Mouse (Mus musculus) cerebellum, adult 11-12 months (tissue): Measurements from ENCODE around the gene Thrap3.
"Not testable (repeated sequence)": the region's sequence is repeated elsewhere in the genome, so short reads cannot be mapped to it uniquely, and the experiment has no call there.

Source experiments
- DNase-seq: peaks from one replicate; pipeline ENCODE4 v3.0.0; 2022

Thrap3 gene

DNA sequence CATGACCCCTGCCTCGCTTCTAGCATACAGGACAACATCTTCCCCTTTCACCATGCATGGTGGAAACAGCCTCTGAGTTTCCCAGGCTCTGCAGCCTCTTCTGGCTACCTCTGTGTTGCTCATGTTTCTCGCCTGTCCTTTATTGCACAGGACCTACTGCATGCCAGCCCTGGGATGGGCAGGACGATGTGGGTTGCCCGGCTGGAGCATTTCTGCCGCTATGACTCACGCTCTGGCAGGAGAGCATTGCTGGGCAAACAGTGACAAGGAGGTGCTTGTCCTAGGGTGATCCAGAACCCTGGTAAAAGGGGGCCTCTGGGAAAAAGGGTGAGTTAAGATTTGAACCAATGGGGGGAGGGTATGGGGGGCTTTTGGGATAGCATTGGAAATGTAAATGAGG, 15.2 kb upstream of the Thrap3 start:
- no peak for DNase-seq

DNA sequence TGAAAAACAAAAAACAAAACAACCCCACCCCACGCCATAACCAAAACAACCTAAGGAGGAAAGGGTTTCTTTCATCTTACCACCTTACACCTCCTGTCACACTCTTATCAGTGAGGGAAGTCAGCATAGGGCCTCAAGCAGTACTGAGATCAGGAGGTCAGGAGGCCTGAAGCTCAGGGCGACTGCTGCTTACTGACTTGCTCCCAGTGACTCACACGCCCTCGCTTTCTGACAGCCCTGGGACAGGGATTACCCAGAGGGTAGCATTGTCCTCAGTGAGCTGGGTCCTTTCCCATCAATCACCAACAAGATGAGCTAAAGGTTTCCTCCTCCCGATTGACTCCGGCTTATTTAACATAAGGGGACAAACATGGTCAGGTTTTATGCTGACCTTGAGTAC, 4.5 kb upstream of the Thrap3 start:
- DNase-seq = no peak

DNA sequence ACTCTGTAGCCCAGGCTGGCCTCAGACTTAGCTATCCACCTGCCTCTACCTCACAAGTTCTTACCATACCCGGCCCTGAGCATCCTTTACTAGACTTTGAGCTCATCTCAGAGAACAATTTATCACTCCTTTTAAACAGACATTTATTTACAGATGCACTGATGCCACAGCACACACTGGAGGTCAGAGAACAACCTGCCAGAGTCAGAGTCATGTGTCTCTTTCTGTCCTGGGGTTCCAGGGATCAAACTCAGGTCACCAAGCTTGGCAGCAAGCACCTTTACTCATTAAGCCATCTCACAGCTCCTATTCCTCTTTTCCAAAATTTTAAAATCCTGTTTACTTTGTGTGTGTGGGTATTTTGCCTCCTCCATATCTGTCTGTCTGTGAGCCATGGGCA, 2.8 kb upstream of the Thrap3 start:
- DNase-seq = no peak

DNA sequence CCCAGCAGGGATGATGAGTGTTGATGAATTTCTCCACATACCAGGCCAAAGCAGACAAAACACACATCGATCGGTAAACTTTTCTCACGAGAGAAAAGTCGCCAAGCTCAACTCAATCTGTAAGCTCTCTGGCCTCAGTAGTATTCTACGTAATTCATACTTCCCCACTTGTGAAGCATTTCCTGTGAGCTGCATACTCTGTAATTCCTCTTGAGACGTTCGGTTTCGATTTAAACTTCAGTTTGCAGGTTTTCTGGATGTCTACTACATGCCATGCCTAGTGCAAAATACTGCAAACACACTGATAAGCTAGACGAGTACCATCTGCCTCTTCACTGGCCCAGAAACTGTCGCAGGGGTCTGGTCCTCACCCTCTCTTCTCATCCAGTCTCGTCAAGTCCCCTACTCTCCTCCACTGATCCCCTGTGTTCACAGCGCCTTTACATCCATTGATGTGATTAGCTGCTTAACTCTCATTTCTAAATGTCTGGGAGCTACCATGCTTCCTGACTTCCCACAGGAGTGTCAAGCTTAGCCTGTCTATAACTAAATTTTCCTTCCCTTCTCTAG, 2.2 kb upstream of the Thrap3 start:
- no peak for DNase-seq

DNA sequence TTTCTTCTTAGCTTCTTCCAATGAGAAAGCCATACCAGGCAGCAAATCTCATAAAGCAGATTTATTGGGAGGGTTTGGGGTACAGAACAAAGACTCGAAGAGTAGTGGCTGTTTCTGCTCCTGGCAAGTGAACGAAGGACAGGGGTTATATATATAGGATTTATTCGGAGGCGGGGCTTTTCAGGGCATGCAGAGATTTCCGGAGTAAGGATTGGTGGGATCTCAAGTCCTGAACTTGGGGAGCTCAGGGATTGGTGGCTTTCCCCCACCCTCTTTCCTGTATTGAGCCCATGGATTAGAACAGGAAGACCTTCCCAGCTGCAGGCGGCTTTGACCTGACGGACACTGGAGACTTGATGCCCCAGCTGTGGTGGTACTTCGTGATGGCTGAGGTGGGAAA, 1.5 kb upstream of the Thrap3 start:
- DNase-seq = peak; percentile 44

DNA sequence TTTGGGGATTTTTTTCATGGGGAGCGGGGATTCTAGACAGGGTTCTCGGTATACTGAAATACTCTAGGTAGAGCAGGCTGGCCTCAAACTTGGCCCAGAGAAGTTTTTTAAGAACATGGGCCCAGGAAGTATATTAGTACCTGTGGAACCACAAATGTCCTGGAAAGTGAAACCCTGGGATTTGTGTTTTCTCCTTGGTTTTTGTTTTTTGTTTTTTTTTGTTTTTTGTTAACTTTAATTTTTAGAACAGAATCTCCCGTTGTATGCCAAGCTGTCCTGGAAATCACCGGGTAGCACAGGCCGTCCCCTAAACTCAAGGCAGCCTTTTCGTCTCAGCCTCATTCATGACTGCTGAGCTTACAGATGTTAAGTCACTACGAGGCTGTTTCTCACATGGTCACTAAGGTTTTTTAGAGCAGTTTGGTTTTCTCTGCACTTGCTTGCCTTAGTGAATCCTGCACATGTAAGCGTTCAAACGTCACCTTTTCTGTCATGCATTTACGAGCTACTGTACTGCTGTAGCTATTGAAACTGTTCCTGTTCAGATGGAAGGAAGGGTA, 856 bp upstream of the Thrap3 start:
- DNase-seq = no peak

DNA sequence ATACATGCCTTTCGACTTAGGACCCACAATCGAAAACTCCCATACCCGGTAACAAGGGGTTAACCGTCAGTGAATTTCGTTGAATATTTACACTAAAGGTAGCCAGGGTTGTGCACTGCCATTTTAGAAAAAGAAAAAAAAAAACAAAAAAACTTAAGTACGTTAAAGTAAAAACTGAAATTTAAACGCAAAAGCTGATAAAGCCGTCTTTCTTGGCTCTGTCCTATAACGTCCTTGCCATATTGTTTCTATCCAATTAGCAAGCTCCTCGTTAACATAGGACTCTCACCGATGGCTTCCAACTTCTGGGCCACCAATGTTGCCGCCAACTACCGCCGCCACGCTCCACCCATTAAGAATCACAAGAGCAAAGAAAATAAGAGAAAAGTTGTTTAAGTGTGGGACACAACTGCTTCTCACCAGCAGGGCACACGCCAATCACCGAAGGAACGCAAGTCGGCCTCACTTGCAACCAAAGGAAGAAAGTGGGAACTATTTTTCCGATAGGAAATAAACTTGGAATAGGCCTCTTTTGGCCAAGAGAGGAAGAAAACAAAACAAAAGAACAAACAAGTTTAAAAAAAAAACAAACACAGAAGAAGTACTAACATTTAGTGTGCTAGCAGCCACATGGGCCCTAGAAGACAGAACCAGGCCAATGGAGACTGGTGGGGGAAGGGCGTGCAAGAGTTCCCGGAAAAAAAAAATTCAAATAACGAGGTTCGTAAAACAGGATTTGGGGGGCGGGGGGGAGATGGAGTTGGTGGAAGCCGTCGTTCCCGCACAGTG, 852 bp downstream of the Thrap3 start:
- peak; percentile 55 for DNase-seq

DNA sequence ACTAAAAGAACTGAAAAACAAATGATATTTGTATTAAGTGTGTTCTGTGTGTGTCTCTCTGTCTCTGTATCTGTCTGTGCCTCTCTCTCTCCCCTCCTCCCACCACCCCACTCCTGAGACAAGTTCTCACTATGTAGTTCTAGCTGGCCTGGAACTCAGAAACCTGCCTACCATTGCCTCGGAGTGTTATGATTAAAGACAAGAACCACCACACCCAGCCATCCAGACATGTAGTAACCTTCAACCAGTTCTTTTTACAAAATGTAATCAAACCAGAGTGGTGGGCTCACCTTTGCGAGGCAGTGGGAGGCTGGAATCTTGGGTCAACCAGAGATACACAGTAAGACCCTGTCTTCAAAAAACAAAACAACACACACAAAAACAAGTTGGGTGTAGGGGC, 1.9 kb downstream of the Thrap3 start:
- no peak for DNase-seq

DNA sequence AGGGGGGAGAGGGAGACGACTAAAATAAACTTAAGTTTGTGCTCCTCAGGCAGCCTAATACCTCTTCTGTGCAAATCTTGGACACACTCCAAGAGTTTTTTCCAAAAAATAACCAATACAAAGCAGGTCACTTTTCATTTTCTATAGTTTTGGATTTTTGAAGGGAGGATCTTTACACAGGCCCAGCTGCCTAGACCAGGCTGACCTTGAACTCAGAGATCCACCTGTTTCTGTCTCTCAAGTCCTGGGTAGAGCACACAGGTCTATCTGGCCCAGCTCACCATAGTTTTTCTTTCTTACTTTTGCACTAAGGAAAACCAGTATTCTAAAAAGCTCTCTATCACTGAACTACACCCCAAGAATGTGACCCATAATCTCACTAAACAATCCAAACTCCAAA, 2.5 kb downstream of the Thrap3 start:
- no peak for DNase-seq

DNA sequence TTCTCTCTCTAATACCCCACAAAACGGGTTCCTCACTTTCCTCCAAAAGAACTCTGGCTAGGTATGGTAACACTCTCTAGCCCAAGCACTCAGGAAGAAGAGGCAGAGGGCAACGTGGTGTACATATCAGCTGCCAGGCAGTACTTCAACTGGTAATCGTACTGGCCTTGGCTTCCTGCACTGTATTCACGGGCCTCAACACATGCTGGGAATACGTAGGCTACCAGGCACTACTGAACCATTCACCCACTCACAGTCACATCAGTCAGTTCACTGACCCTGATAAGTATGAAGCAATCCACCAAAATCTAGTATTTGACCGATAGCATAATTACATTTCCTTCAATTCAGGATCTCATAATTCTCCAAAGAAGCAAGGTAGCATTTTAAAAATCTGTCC, 3.0 kb downstream of the Thrap3 start:
- DNase-seq = no peak

DNA sequence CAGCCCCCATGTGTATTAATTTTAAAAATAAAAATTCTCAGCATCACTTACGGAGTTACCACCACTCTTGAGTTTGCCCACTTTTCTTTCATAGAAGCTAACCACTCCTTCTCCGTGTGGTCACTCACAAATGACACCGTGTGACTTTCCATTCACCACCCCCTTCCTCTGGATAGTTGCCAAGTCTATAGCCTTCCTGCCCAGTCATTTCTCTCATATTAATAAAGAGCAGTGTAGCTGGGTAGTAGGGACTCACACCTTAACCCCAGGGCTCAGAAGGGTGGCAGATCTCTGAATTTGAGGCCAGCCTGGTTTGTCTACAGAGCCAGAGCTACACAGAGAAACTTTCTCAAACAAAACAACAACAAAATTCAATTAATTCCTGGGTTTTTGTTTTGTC, 5.1 kb downstream of the Thrap3 start:
- DNase-seq = no peak

DNA sequence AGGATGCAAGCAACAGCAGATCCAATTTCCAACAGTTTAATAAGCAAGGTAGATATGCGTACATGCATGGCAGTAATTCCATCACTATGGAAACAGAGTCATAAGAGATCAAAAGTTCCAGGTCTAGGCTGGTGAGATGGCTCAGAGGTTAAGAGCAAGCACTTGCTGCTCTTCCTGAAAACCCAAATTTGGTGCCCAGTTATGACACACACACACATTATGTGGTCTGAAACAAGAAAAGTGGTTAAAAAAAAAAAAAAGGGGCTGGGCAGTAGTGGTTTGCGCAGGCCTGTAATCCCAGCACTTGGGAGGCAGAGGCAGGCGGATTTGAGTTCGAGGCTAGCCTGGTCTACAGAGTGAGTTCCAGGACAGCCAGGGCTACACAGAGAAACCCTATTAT, 7.6 kb downstream of the Thrap3 start:
- DNase-seq = no peak

DNA sequence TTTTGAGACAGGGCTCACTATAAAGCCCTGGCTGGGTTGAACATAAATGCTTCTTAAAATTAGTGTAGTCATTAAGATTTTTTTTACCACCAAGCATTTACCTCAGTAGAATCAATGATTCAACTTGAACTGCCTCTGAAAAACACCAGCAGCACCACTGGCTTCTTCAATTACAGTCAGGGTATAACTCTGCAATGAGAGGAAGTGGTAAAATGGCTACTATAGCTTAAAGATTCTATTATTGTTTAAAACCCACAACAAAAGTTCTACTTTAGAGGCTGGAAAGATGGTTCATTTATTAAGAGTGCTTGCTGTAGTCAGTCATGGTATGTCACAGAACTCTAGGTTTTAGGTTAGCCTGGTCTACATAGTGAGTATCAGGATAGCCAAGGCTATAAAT, 8.3 kb downstream of the Thrap3 start:
- no peak for DNase-seq

DNA sequence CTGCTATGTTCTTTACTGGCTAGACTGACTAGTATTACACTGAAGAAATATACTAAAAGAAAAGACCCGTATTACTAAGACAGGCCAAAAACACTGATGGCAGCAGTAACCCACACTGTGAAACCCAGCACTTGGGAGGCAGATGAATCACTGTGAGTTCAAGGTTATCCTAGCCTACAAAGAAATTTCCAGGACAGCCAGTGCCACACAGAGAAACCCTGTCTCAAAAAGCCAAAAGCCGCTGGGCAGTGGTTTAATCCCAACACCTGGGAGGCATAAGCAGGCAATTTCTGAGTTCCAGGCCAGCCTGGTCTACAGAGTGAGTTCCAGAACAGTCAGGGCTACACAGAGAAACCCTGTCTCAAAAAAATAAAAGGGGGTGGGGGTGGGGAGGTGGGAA, 11.9 kb downstream of the Thrap3 start:
- no peak for DNase-seq

DNA sequence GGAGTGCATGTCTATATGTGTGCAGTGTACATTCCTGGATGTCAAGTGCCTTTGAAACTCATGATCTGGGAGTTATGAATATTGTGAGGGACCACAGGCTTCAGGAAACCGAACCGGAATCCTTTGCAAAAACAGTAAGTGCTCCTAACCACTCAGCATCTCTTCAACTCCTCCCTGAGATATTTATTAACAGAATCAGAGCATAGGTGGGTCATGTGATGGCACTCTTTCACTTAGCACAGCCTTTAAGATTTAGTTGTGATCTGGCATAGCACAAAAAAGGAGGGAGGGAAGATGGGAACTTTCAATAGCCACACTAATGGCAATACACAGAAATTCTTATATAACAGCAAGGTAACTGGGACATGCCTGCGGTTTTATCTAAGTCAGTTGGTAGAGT, 15.5 kb downstream of the Thrap3 start:
- DNase-seq = no peak

DNA sequence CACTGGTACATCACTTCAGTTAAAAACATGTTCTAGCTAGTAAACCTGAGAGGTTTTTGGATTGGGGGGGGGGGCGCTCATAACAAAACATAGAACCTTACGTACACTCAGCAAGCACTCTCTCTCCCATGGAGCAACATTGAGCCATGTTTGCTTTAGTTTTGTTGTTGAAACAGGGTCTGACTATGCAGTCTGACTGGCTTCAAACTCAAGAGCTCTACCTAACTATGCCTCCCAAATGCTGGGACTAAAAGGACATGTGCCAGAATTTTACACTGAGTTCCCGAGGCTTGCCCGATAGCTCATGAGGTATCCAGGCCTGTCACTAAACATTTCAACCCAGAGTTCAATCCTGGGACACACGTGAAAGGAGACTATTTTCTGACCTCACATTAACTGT, 19.5 kb downstream of the Thrap3 start:
- no peak for DNase-seq

DNA sequence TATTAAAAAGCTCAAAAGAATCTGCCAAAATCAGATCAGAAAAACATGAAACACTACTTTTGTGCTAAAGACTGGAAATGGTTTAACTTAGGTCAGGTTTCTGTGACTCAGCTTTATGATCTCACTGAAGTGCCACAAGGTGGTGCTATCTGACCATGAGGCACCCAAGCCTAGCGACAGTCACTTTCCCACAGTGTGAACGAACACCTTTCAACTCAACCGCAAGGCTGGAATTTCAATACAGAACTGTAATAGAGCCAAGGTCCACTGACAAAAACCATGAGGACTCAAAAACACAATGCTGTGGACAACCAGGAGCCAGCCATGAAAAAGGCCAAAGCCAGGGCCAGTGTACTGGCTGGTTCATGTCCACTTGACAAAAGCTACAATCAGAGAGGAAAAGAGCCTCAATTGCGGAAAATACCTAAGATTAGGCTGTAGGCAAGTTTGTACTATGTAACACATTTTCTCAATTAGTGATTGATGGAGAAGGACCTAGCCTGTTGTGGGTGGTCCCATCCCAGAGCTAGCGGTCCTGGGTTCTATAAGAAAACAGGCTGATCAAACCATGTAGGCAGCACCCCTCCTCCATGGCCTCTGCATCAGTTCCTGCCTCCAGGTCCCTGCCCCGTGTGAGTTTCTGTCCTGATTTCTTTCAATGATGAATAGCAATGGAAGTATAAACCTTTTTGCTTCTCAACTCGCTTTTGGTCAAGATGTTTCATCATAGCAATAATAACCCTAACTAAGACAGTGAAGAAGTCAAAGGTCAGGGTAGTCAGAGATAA, 21.2 kb downstream of the Thrap3 start:
- no peak for DNase-seq

DNA sequence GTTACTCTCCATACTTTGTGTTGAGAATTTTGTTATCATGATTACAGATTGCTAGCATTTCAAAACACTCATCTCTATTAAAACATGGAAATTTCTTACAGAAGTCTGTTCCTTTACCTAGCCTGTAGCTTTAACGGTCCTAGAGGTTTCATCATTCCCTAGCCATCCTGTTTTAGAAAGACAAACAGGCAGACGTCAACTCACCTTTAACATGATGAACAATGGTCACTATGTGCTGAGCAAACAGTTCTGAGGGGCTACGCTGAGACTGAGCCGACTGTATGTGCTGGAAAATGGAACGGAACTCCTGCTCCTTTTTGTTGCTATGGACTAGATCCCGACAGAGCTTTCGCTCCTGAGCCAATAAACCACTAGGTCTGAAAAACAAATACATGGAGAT, 26.6 kb downstream of the Thrap3 start:
- not testable (repeated sequence) for DNase-seq

DNA sequence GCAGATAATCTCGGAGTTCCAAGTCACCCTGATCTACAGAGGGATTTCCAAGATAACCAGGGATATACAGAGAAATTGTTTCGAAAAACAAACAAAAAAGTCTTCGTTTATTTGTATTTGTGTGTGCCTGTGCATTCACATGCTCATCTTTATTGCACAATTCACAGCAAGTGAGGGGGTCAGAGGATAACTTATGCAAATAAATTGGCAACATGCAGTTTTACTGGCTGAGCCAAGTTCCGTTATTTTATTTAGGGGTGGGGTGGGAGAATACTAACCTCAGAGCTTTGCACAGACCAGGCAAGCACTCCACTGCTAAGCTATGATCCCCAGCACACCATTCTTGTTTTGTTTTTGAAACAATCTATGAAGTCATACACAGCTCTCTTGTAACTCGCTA, 28.8 kb downstream of the Thrap3 start:
- DNase-seq = no peak

DNA sequence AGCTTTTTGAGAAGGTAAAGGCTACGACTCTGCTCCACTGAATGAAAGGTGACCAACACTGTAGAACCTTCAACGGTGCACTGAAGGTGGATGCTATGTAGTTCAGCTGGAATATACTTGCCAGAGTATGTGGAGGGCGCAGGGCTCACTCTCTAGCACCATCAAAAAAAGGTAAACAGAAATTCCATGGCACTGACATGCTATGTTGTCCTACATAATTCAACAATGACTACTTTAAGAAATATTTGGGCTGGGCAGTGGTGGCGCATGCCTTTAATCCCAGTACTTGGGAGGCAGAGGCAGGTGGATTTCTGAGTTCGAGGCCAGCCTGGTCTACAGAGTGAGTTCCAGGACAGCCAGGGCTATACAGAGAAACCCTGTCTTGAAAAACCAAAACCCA, 31.8 kb downstream of the Thrap3 start:
- not testable (repeated sequence) for DNase-seq

DNA sequence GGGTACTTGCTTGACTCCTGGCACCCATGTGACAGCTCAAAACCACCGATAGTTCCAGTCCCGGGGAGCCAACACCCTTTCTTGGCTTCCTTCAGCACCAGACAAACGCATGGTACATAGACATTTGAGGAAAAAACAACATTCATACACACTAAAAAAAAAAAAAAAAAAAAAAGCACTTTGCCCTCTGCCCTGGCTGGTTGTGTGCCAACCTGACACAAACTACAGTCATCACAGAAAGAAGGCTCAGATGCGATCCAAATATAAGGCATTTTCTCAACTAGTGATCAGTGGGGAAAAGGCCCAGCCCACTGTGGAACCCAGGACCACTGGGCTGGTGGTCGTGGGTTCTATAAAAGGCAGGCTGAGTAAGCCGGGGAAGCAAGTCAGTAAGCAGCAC, 33.7 kb downstream of the Thrap3 start:
- DNase-seq = no peak

DNA sequence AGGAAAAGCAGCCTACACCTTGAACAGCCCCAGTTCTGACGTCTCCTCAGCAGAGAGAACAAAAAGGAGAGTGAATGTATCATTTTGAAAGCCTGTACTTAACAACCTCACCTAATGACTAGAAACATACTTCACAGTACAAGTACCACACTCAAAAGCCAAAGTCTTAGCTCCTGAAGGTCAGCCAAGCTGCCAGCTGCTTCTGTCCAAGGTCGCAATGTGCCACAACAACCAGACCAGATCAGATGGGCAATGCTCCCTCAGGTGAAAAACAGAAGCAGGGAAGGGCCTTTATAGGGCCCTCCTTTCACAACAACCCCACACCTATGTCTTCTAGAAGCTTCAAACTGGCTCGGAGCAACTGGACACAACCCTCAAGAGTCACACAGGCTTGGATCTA, 36.5 kb downstream of the Thrap3 start:
- DNase-seq = no peak

DNA sequence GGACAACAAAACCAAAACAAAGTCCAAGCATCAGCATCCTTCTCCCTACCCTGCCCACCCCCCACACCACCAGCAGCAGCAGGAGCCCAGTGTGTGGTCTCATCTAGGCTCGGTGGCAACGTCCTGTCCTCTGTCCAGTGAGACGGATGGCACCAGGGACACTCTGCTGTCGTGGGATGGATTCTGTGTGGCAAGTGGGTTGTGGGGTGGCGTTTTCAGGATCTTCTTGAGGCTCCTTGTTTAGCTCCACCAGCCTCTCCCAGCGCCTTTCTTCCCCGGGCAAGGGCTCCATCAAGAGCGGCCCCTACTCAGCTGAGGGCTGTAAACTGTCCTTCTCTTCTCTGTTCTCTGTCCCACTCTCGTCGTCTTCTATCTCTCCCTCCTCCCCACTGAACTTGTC, 37.5 kb downstream of the Thrap3 start:
- DNase-seq = not testable (repeated sequence)

DNA sequence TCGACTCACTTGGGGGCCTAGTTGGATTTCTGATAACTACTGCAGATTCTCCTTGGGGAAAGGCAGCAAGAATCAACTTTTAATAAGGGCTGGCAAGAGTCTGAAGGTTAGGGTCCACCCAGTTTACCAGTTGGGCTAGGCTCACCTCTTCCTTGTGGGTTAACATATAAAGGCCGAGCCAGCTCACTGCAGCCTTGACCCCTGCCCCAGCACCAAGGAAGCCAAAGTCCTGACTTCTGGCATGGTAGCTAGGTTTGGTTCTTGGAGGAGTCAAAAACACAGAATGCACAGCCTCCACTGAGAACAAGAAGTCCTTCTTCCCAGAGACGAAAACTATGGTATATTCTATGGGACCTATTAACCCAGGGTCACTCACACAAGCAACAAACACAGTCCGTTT, 38.9 kb downstream of the Thrap3 start:
- no peak for DNase-seq
